Mouse (Mus musculus): Measurements from ENCODE around the gene Xrcc4.
"Not testable (repeated sequence)": the region's sequence is repeated elsewhere in the genome, so short reads cannot be mapped to it uniquely, and the experiment has no call there.

Gene Xrcc4

GRCm38 (mm10) chr13:89809024-89809423, 280.4 kb downstream of the Xrcc4 start:
- DNase-seq: no peak

GRCm38 (mm10) chr13:89801901-89802300, 287.5 kb downstream of the Xrcc4 start:
- DNase-seq: no peak

GRCm38 (mm10) chr13:89797721-89798120, 291.7 kb downstream of the Xrcc4 start:
- no peak for DNase-seq

- DNase-seq: no peak
These were observed 297.9 kb downstream of the Xrcc4 start for GRCm38 (mm10) chr13:89791475-89791874.

GRCm38 (mm10) chr13:89782886-89783285, 306.5 kb downstream of the Xrcc4 start:
- DNase-seq: no peak

GRCm38 (mm10) chr13:89780276-89780675, 309.1 kb downstream of the Xrcc4 start:
- no peak for DNase-seq

- peak; percentile 42 for DNase-seq
These were observed 310.0 kb downstream of the Xrcc4 start for GRCm38 (mm10) chr13:89779208-89779911.

GRCm38 (mm10) chr13:89777764-89778163, 311.6 kb downstream of the Xrcc4 start:
- DNase-seq: no peak

GRCm38 (mm10) chr13:89777146-89777545, 312.3 kb downstream of the Xrcc4 start:
- no peak for DNase-seq

- no peak for DNase-seq
These were observed 322.9 kb downstream of the Xrcc4 start for GRCm38 (mm10) chr13:89766551-89766950.

GRCm38 (mm10) chr13:89765966-89766365, 323.4 kb downstream of the Xrcc4 start:
- peak; percentile 7 for DNase-seq

GRCm38 (mm10) chr13:89762339-89762738, 327.1 kb downstream of the Xrcc4 start:
- DNase-seq: no peak

GRCm38 (mm10) chr13:89756347-89756746, 333.1 kb downstream of the Xrcc4 start:
- no peak for DNase-seq

GRCm38 (mm10) chr13:89750562-89750961, 338.8 kb downstream of the Xrcc4 start:
- not testable (repeated sequence) for DNase-seq

- no peak for DNase-seq
These were observed 346.2 kb downstream of the Xrcc4 start for GRCm38 (mm10) chr13:89743201-89743600.

- DNase-seq: no peak
These were observed 346.7 kb downstream of the Xrcc4 start for GRCm38 (mm10) chr13:89742686-89743200.

- peak; percentile 26 for DNase-seq
These were observed 347.4 kb downstream of the Xrcc4 start, which contains the start of gene Vcan for GRCm38 (mm10) chr13:89741766-89742685. TSS of gene Vcan (minus strand) at chr13:89742509.

GRCm38 (mm10) chr13:89741116-89741551, 348.3 kb downstream of the Xrcc4 start:
- peak; percentile 16 for DNase-seq

GRCm38 (mm10) chr13:89740243-89741115, 348.9 kb downstream of the Xrcc4 start:
- DNase-seq: peak; percentile 76

- DNase-seq: peak; percentile 7
These were observed 349.6 kb downstream of the Xrcc4 start for GRCm38 (mm10) chr13:89739696-89740242.

- DNase-seq: peak; percentile 75
These were observed 350.4 kb downstream of the Xrcc4 start for GRCm38 (mm10) chr13:89738776-89739695.

Data from liver (tissue).